Mouse (Mus musculus) limb, embryonic 12.5 days (tissue): ENCODE measurements at regions not wholly inside any gene's neighbourhood (a gene's known extent, or its start where the extent isn't known, plus 50 kb on each side); places are given as distances from the start of the nearest gene placed in this dataset.
A peak's percentile ranks its signal among the peaks of the same experiment; 100 is the strongest.

Source experiments
- ATAC-seq: fragments of 200-750 bp; cut with Nextera tagmentation; 2 replicates; pipeline ENCODE4 v1.8.0; 2017; ENCODE audit warnings: low read depth, moderate TSS enrichment; ENCODE audit not compliant: insufficient number of reproducible peaks, insufficient read depth, low FRiP score, low TSS enrichment
- H3K27ac ChIP-seq: fragments of 300-500 bp; sonication (generic); 2 replicates; pipeline ENCODE4 v1.5.1; 2016; ENCODE audit warnings: mild to moderate bottlenecking, moderate library complexity
- H3K27me3 ChIP-seq: fragments of 300-500 bp; sonication (generic); 2 replicates; pipeline ENCODE4 v1.6.1; 2016; ENCODE audit warnings: mild to moderate bottlenecking, moderate library complexity
- H3K36me3 ChIP-seq: fragments of 300-500 bp; sonication (generic); 2 replicates; pipeline ENCODE4 v1.6.1; 2016; ENCODE audit warnings: mild to moderate bottlenecking, moderate library complexity
- H3K4me1 ChIP-seq: fragments of 300-500 bp; sonication (generic); replicated peaks from 2 replicates; pipeline ENCODE4 v1.6.1; 2016
- H3K4me2 ChIP-seq: fragments of 300-500 bp; sonication (generic); 2 replicates; pipeline ENCODE4 v1.6.1; 2016; ENCODE audit warnings: mild to moderate bottlenecking, moderate library complexity
- H3K4me3 ChIP-seq: fragments of 300-500 bp; sonication (generic); replicated peaks from 2 replicates; pipeline ENCODE4 v1.5.1; 2016; ENCODE audit warnings: mild to moderate bottlenecking
- H3K9ac ChIP-seq: fragments of 300-500 bp; sonication (generic); replicated peaks from 2 replicates; pipeline ENCODE4 v1.6.1; 2016; ENCODE audit warnings: mild to moderate bottlenecking, moderate library complexity
- H3K9me3 ChIP-seq: fragments of 300-500 bp; sonication (generic); 2 replicates; pipeline ENCODE4 v1.6.1; 2016; ENCODE audit warnings: mild to moderate bottlenecking, moderate library complexity
- WGBS: fragments of 180-500 bp; shearing (Covaris S2); methylation state at CpG from one replicate; pipeline ENCODE4 v1.1.7; 2016; 5-methylcytosine and 5-hydroxymethylcytosine counted together

DNA sequence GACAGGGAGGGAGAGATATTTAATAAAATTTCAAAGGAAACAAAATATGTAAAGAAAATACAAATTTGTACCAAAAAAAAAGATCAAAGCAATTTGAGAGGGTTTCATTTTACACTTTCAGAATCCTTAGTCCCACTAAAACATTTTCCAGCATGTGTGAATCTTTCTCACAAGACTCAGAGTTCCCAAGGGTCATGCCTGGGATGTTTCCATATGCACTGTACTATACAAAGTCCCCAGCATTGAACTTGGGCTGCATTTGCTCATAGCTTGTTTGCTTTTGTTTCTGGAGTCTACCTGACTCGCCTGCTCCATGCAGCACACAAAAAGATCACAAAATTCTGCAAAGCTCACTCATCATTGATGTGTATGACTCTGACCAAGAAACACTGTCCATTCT, 122.7 kb downstream of the Atp6ap1l start:
- no peak for ATAC-seq
- no peak overlapping the region; the same call in 1 of the 2 replicates for H3K27ac ChIP-seq

DNA sequence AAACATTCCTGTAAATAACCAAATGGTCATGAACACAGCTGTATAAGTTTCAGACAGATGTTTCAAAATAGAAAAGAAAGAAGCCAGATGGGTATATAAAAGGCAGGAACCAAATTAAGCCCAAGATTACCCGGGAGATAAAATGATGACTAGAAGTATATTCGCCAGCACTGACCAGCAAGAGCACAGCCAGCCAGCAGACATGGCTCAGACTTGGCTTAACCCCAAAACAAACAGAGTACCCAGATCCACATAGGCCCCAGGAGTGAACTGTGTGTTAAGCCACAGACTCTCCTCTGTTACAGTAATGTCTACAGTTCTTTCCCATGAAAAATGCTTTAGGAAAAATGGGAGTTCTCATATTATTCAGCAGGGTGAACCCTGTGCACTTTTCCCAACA, 123.2 kb downstream of the Atp6ap1l start:
- H3K27me3 ChIP-seq = no peaks in the 10 kb centered on the region
- no peaks in the 10 kb centered on the region for H3K9me3 ChIP-seq
- H3K4me1 ChIP-seq = 0 out of 2 replicates have a peak, but pooled peaks cover 3% of the 10 kb centered on the region
- no peak overlapping the region for H3K4me3 ChIP-seq
- ATAC-seq = peak; percentile 42; the same call in 1 of the 2 replicates
- H3K4me2 ChIP-seq = no peak overlapping the region
- no peak overlapping the region for H3K27ac ChIP-seq
- no peak overlapping the region for H3K9ac ChIP-seq
- WGBS = 50% methylated on average over 2 of the region's 2 CpGs
- H3K36me3 ChIP-seq = no peaks in the 10 kb centered on the region

More for the DNA sequence above, 122.7 kb downstream of the Atp6ap1l start:
- no peak overlapping the region for H3K4me3 ChIP-seq
- no peak overlapping the region for H3K4me2 ChIP-seq
- WGBS = 83% methylated on average over 1 of the region's 1 CpGs
- no peak overlapping the region for H3K9ac ChIP-seq
- no peaks in the 10 kb centered on the region for H3K9me3 ChIP-seq
- H3K36me3 ChIP-seq = no peaks in the 10 kb centered on the region
- no peaks in the 10 kb centered on the region for H3K27me3 ChIP-seq
- 0 out of 2 replicates have a peak, but pooled peaks cover 3% of the 10 kb centered on the region for H3K4me1 ChIP-seq

- Histone ChIP-seq H3K4me3 (no peak overlapping the region), H3K27ac (no peak overlapping the region), H3K4me1 (0 out of 2 replicates have a peak, but pooled peaks cover 3% of the 10 kb centered on the region), H3K9ac (no peak overlapping the region), H3K36me3 (no peaks in the 10 kb centered on the region), H3K9me3 (no peaks in the 10 kb centered on the region), H3K4me2 (no peak overlapping the region), H3K27me3 (no peaks in the 10 kb centered on the region)
- no peak for ATAC-seq
- 81% methylated on average over 4 of the region's 4 CpGs for WGBS
These were observed 127.2 kb downstream of the Atp6ap1l start for GRCm38 (mm10) chr13:90777952-90778298.

- WGBS = 85% methylated on average over 5 of the region's 5 CpGs
- Histone ChIP-seq H3K4me1 (0 out of 2 replicates have a peak, but pooled peaks cover 3% of the 10 kb centered on the region), H3K9ac (no peak overlapping the region), H3K27ac (no peak overlapping the region), H3K27me3 (no peaks in the 10 kb centered on the region), H3K4me3 (no peak overlapping the region), H3K4me2 (no peak overlapping the region), H3K36me3 (no peaks in the 10 kb centered on the region), H3K9me3 (no peaks in the 10 kb centered on the region)
- ATAC-seq = no peak
These were observed 127.8 kb downstream of the Atp6ap1l start for GRCm38 (mm10) chr13:90777123-90777951.

GRCm38 (mm10) chr13:90762154-90762553, 143.0 kb downstream of the Atp6ap1l start:
- WGBS = 20% methylated on average over 2 of the region's 2 CpGs

GRCm38 (mm10) chr13:90760516-90761050, 144.6 kb downstream of the Atp6ap1l start:
- H3K4me1 ChIP-seq = peaks cover 24% of the 10 kb centered on the region
- no peak for ATAC-seq
- peak overlapping the region; percentile 41; the same call in 1 of the 2 replicates for H3K27ac ChIP-seq
- H3K4me3 ChIP-seq = no peak overlapping the region
- no peak overlapping the region for H3K9ac ChIP-seq
- H3K27me3 ChIP-seq = no peaks in the 10 kb centered on the region
- H3K36me3 ChIP-seq = no peaks in the 10 kb centered on the region
- no peak overlapping the region for H3K4me2 ChIP-seq
- H3K9me3 ChIP-seq = no peaks in the 10 kb centered on the region
- WGBS = 10% methylated on average over 4 of the region's 4 CpGs

More at GRCm38 (mm10) chr13:90762154-90762553, 143.0 kb downstream of the Atp6ap1l start:
- peak overlapping the region; percentile 82 for H3K27ac ChIP-seq
- H3K4me2 ChIP-seq = no peak overlapping the region
- peak; percentile 92 for ATAC-seq
- H3K27me3 ChIP-seq = no peaks in the 10 kb centered on the region
- no peak overlapping the region for H3K9ac ChIP-seq
- H3K9me3 ChIP-seq = no peaks in the 10 kb centered on the region
- H3K4me3 ChIP-seq = no peak overlapping the region
- peaks cover 24% of the 10 kb centered on the region for H3K4me1 ChIP-seq
- H3K36me3 ChIP-seq = no peaks in the 10 kb centered on the region

DNA sequence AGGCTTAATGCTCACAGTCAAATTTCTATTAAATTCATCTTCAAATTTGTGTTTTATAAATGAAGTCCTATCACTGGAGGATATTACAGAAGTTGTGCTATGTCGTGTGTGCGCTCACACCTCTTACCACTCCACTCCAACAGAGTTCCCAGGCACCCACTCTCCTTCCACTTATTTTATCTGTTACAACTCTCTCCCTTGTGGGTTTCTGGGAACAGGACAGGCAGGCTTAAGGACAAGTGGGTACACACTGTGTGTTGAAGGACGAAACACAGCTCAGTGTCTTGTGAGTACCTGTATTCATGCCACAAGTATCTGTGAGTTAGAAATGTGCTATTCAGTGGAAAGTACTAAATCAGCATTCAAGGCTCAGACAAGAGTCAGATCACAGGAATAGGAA, 150.7 kb downstream of the Atp6ap1l start:
- no peak for ATAC-seq
- Histone ChIP-seq H3K4me1 (0 out of 2 replicates have a peak, but pooled peaks cover 5% of the 10 kb centered on the region), H3K9ac (no peak overlapping the region), H3K27me3 (no peaks in the 10 kb centered on the region), H3K27ac (no peak overlapping the region), H3K4me2 (no peak overlapping the region), H3K4me3 (no peak overlapping the region), H3K9me3 (no peaks in the 10 kb centered on the region), H3K36me3 (no peaks in the 10 kb centered on the region)
- 87% methylated on average over 3 of the region's 3 CpGs for WGBS

DNA sequence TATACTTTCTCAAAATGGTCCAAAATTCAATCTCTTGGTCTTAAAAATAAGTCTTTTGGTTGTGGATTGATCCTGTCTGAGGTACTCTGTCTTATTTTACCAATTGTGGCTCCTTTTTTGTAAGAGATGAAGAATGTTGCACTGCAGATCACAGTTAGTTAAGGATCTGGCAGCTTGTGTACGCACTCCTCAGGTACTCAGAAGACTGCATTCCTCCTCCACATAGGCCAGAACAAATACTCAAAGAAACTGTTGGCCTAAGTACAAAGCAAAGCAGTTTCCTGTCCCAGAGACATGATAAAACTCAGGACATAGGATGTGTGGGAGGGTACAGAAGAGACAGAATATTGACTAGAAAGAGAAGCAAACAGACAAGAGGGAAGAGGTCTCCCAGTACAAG, 155.4 kb downstream of the Atp6ap1l start:
- no peak for ATAC-seq
- no peak overlapping the region for H3K4me3 ChIP-seq
- H3K9me3 ChIP-seq = no peaks in the 10 kb centered on the region
- no peak overlapping the region for H3K27ac ChIP-seq
- H3K9ac ChIP-seq = no peak overlapping the region
- H3K36me3 ChIP-seq = no peaks in the 10 kb centered on the region
- 92% methylated on average over 1 of the region's 1 CpGs for WGBS
- H3K4me1 ChIP-seq = 0 out of 2 replicates have a peak, but pooled peaks cover 7% of the 10 kb centered on the region
- H3K27me3 ChIP-seq = no peaks in the 10 kb centered on the region
- no peak overlapping the region for H3K4me2 ChIP-seq

GRCm38 (mm10) chr13:90745063-90745462, 160.1 kb downstream of the Atp6ap1l start:
- H3K27ac ChIP-seq = no peak overlapping the region
- WGBS = 15% methylated on average over 1 of the region's 1 CpGs

DNA sequence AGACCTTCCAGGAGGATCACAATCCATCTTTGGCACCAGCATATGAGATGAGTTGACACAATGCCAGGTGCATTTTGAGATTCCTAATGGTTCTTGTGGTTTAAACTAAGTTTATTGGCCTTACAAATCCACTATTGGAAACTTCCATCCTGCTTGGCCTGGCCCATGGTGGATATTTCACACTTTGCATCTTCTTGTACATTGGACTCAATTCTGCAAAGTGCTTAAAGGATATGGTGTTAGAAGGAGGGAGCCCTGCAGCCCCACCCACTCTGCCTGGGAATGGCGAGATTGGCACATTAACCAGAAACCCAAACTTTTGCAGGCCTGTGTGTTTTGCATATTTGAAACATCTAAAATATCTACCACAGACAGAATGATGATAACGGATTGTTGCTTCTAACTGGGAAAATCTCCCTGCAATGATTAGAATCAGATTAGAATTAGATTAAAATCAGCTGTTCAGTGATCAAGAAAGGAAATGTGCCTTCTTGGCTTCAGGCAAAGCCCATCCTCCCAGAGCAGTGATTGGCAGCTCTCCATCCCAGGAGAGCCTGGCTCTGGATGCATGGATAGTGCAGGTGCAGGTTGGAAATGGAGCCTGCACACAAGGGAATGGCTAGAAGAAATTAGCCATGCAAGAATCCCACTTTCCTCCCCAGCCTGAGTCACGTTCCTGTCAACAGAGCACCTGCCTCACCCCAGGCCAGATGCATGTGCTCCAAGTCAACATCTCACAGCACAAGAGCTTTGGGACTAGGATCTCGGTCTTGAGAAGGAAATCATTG, 162.3 kb downstream of the Atp6ap1l start:
- no peak for ATAC-seq
- Histone ChIP-seq H3K27me3 (no peaks in the 10 kb centered on the region), H3K27ac (no peak overlapping the region), H3K4me1 (0 out of 2 replicates have a peak, but pooled peaks cover 2% of the 10 kb centered on the region), H3K4me2 (no peak overlapping the region), H3K36me3 (no peaks in the 10 kb centered on the region), H3K9ac (no peak overlapping the region), H3K4me3 (no peak overlapping the region), H3K9me3 (no peaks in the 10 kb centered on the region)
- WGBS = 64% methylated on average over 4 of the region's 4 CpGs

More at GRCm38 (mm10) chr13:90745063-90745462, 160.1 kb downstream of the Atp6ap1l start:
- Histone ChIP-seq H3K27me3 (no peaks in the 10 kb centered on the region), H3K9ac (no peak overlapping the region), H3K4me1 (0 out of 2 replicates have a peak, but pooled peaks cover 2% of the 10 kb centered on the region), H3K9me3 (no peaks in the 10 kb centered on the region), H3K36me3 (no peaks in the 10 kb centered on the region), H3K4me2 (no peak overlapping the region), H3K4me3 (no peak overlapping the region)
- no peak for ATAC-seq

DNA sequence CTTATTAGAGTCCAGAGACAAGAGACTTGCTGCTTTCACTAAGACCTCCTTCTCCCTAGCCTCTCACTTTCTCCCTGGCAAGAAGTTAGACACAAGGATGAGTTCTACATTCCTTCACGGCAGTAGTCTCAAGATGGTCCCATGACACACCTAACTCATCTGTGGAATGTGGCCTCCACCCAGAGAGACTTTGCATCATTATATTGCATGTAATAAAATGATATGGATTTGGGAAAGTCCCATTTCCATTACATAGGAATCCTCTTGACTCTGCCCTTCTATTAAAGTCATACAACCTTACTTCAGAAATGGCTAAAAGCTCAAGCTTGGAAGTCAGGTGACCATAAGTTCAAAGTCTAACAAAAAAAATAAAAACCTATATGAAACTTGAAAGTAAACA, 165.4 kb downstream of the Atp6ap1l start:
- no peaks in the 10 kb centered on the region for H3K9me3 ChIP-seq
- no peak overlapping the region for H3K4me3 ChIP-seq
- no peak overlapping the region for H3K27ac ChIP-seq
- no peaks in the 10 kb centered on the region for H3K27me3 ChIP-seq
- H3K4me1 ChIP-seq = no peaks in the 10 kb centered on the region
- 100% methylated on average over 1 of the region's 1 CpGs for WGBS
- ATAC-seq = no peak
- no peak overlapping the region for H3K4me2 ChIP-seq
- H3K36me3 ChIP-seq = no peaks in the 10 kb centered on the region
- no peak overlapping the region for H3K9ac ChIP-seq
